Comparison of ENCODE assay signal across 8 mouse cellular contexts in the genomic region with DNA sequence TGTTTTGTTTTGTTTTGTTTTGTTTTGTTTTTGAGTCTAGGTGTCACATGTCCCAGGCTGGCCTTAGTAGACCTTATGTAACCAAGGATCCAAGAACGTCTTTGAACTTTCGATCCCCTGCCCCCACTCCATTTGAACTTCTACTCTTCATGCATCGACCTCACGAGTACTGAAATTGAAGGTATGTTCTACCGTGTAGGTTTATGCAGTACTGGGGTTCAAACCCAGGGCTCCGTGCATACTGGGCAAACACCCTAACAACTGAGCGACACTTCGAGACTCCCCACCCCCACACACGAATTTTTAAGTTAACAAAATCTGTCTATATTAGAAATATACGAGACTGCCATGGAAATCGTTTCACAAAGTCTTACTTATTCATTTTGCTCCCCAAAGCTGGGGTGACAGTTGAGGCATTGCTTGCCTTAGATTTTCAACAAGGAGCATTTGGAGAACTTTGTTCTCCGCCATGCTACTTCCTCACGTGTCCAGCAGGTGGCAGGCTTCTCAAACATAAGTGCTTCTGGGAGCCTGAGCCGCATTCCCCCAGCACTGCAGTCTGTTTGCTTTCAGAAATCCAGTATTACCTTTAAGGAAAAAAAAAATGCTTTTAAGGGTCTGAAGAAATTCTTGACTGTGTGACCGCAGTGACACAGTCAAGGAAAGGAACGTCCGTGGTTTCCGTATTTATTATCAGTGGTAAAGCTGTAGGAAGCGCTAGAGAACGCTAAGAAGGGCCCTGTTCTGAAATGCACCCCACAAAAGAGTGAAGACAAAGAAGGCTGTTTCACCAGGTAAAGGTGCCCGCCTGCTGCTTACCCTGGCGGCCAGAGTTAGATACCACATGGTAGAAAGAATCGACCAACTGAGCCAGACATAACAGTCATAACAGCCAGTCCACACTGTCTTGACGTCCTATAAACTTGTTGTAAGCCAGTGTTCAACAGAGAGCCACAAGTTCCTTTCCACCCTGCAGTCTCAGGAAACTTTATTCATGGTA. TPM values are rescaled to one million over a fixed set of nuclear protein-coding genes. Genes with fewer than 3 reads are reported as not detected.
DNase-seq lines count a peak whose midpoint lies in the region; ATAC-seq and TF ChIP-seq lines count a peak whose summit lies in the region.

No protein-coding gene starts in this region.

- no peak; the same call in 1 of the 2 replicates for ATAC-seq in heart, postnatal 0 days (ENCODE audit: insufficient read depth, low read depth)
- no peak for ATAC-seq in liver, embryonic 14.5 days (ENCODE audit: insufficient read depth)
- peak; percentile 72; the same call in 1 of the 2 replicates for ATAC-seq in neural tube, embryonic 13.5 days (ENCODE audit: low read depth)
- peak; percentile 69; the same call in 1 of the 2 replicates for ATAC-seq in stomach, postnatal 0 days (ENCODE audit: low FRiP score, low TSS enrichment)

- H3K36me3 ChIP-seq in forebrain, embryonic 10.5 days (replicated peaks): no peaks in the 10 kb centered on the region
- no peaks in the 10 kb centered on the region for H3K36me3 ChIP-seq in heart, postnatal 0 days (replicated peaks; ENCODE audit: control insufficient read depth, insufficient read depth, low read length)
- no peaks in the 10 kb centered on the region for H3K36me3 ChIP-seq in liver, embryonic 14.5 days (replicated peaks; ENCODE audit: control insufficient read depth, insufficient read depth, low read depth)
- no peaks in the 10 kb centered on the region for H3K36me3 ChIP-seq in neural tube, embryonic 13.5 days
- H3K36me3 ChIP-seq in stomach, postnatal 0 days (ENCODE audit: control insufficient read depth, insufficient read depth, low read length): no peaks in the 10 kb centered on the region

- H3K4me2 ChIP-seq in heart, postnatal 0 days (ENCODE audit: low read depth, low read length): 0 out of 2 replicates have a peak overlapping the region, but pooled peaks have one; percentile 19
- H3K4me2 ChIP-seq in liver, embryonic 14.5 days (ENCODE audit: low read depth): no peak overlapping the region
- peak overlapping the region; percentile 26; the same call in 1 of the 2 replicates for H3K4me2 ChIP-seq in neural tube, embryonic 13.5 days
- H3K4me2 ChIP-seq in stomach, postnatal 0 days (replicated peaks; ENCODE audit: low read depth): 0 out of 2 replicates have a peak overlapping the region, but pooled peaks have one; percentile 8

- no peak overlapping the region for H3K4me3 ChIP-seq in forebrain, embryonic 10.5 days
- H3K4me3 ChIP-seq in heart, postnatal 0 days (ENCODE audit: low read depth, low read length): no peak overlapping the region
- H3K4me3 ChIP-seq in liver, embryonic 14.5 days (ENCODE audit: insufficient read depth in 1 of 2, low read depth in 2 of 2, low read length in 2 of 2): no peak overlapping the region
- H3K4me3 ChIP-seq in neural tube, embryonic 13.5 days: no peak overlapping the region
- no peak overlapping the region for H3K4me3 ChIP-seq in stomach, postnatal 0 days (ENCODE audit: low read depth, low read length)

- TF ChIP-seq EP300 in heart, postnatal 0 days (IDR thresholded peaks at IDR 0.05; ENCODE audit: low read depth): no peak
- TF ChIP-seq EP300 in liver, embryonic 14.5 days (IDR thresholded peaks at IDR 0.05; ENCODE audit: low read depth): no peak
- TF ChIP-seq EP300 in stomach, postnatal 0 days (optimal IDR thresholded peaks at IDR 0.05): no peak

- no peak overlapping the region for H3K27ac ChIP-seq in forebrain, embryonic 10.5 days
- H3K27ac ChIP-seq in heart, postnatal 0 days (ENCODE audit: low read depth): no peak overlapping the region
- no peak overlapping the region for H3K27ac ChIP-seq in liver, embryonic 14.5 days
- H3K27ac ChIP-seq in neural tube, embryonic 13.5 days (replicated peaks): no peak overlapping the region
- no peak overlapping the region for H3K27ac ChIP-seq in stomach, postnatal 0 days (replicated peaks)

- DNase-seq in CD8-positive naive resting alpha-beta T cell, adult 2 months (ENCODE audit: low read depth in 2 of 2, low spot score in 2 of 2): peak; percentile 63 to 73
- peak; percentile 40 for DNase-seq in brain, embryonic 18.5 days (ENCODE audit: low read depth, low spot score)
- peak; percentile 81 for DNase-seq in forebrain, embryonic 10.5 days (ENCODE audit: extremely low spot score, low spot score)
- DNase-seq in heart, postnatal 0 days (ENCODE audit: low spot score): peak; percentile 70
- peak; percentile 76 to 86 for DNase-seq in kidney, postnatal 25 days
- peak; percentile 33 to 50 (median 45) for DNase-seq in liver, embryonic 14.5 days (ENCODE audit: low read depth in 3 of 3, low spot score in 3 of 3)
- DNase-seq in stomach, postnatal 0 days (ENCODE audit: low spot score): peak; percentile 82

- no peaks in the 10 kb centered on the region for H3K27me3 ChIP-seq in forebrain, embryonic 10.5 days (ENCODE audit: poor library complexity, severe bottlenecking)
- no peaks in the 10 kb centered on the region for H3K27me3 ChIP-seq in heart, postnatal 0 days (ENCODE audit: control insufficient read depth, insufficient read depth, low read length)
- no peaks in the 10 kb centered on the region; the same call in 1 of the 2 replicates for H3K27me3 ChIP-seq in liver, embryonic 14.5 days (ENCODE audit: control insufficient read depth, insufficient read depth, low read length)
- no peaks in the 10 kb centered on the region for H3K27me3 ChIP-seq in neural tube, embryonic 13.5 days
- no peaks in the 10 kb centered on the region for H3K27me3 ChIP-seq in stomach, postnatal 0 days (ENCODE audit: control insufficient read depth, insufficient read depth, low read length)

- no peak overlapping the region for H3K9ac ChIP-seq in heart, postnatal 0 days (replicated peaks; ENCODE audit: low read depth, low read length)
- H3K9ac ChIP-seq in liver, embryonic 14.5 days (replicated peaks): no peak overlapping the region
- H3K9ac ChIP-seq in neural tube, embryonic 13.5 days: no peak overlapping the region
- no peak overlapping the region for H3K9ac ChIP-seq in stomach, postnatal 0 days (ENCODE audit: low read length)

- H3K9me3 ChIP-seq in forebrain, embryonic 10.5 days: peaks cover 1% of the 10 kb centered on the region; the same call in 1 of the 2 replicates
- peaks cover 2% of the 10 kb centered on the region for H3K9me3 ChIP-seq in heart, postnatal 0 days (replicated peaks; ENCODE audit: control insufficient read depth, low read length)
- H3K9me3 ChIP-seq in liver, embryonic 14.5 days (ENCODE audit: control insufficient read depth, low read length): peaks cover under 1% of the 10 kb centered on the region; the same call in 1 of the 2 replicates
- H3K9me3 ChIP-seq in neural tube, embryonic 13.5 days: no peaks in the 10 kb centered on the region
- no peaks in the 10 kb centered on the region for H3K9me3 ChIP-seq in stomach, postnatal 0 days (ENCODE audit: control insufficient read depth, low read length)

- TF ChIP-seq CTCF in heart, postnatal 0 days (IDR thresholded peaks at IDR 0.05; ENCODE audit: low read depth): peak; percentile 86
- TF ChIP-seq CTCF in liver, embryonic 14.5 days (IDR thresholded peaks at IDR 0.05; ENCODE audit: low read depth): peak; percentile 85
- peak; percentile 90 for TF ChIP-seq CTCF in stomach, postnatal 0 days (IDR thresholded peaks at IDR 0.05; ENCODE audit: low read depth)

- WGBS in forebrain, embryonic 10.5 days: 34% methylated on average over 24 of the region's 24 CpGs
- 31% methylated on average over 24 of the region's 24 CpGs for WGBS in heart, postnatal 0 days
- 26% methylated on average over 24 of the region's 24 CpGs for WGBS in liver, embryonic 14.5 days (ENCODE audit: insufficient replicate concordance)
- 36% methylated on average over 24 of the region's 24 CpGs for WGBS in neural tube, embryonic 13.5 days
- WGBS in stomach, postnatal 0 days: 30% methylated on average over 24 of the region's 24 CpGs

- H3K4me1 ChIP-seq in forebrain, embryonic 10.5 days: no peaks in the 10 kb centered on the region
- no peaks in the 10 kb centered on the region for H3K4me1 ChIP-seq in heart, postnatal 0 days (ENCODE audit: control insufficient read depth, insufficient read depth)
- H3K4me1 ChIP-seq in liver, embryonic 14.5 days (replicated peaks; ENCODE audit: control insufficient read depth in 2 of 2, insufficient read depth in 2 of 2, low read length in 1 of 2): no peaks in the 10 kb centered on the region
- H3K4me1 ChIP-seq in neural tube, embryonic 13.5 days (replicated peaks): no peaks in the 10 kb centered on the region
- no peaks in the 10 kb centered on the region for H3K4me1 ChIP-seq in stomach, postnatal 0 days (replicated peaks; ENCODE audit: control insufficient read depth, insufficient read depth)

RNA-seq across cellular contexts. Expression of a gene that starts 15.0 kb away (rescaled TPM):
- polyA plus RNA-seq in forebrain, embryonic 10.5 days (2016; fragmentation: Nextera tagmentation; extraction: Ambion mirVana): 39.5 and 41.0 TPM in 2 replicates
- 14.8 and 17.9 TPM in 2 replicates for total RNA-seq in heart, postnatal 0 days (2014; rRNA removed; ENCODE audit: low replicate concordance)
- 16.6 and 19.0 TPM in 2 replicates for polyA plus RNA-seq in heart, postnatal 0 days (2015; fragmentation: Nextera tagmentation; extraction: Ambion mirVana)
- polyA plus RNA-seq in liver, embryonic 14.5 days (2012; rRNA removed): 7.1 and 13.0 TPM in 2 replicates
- 14.9 and 18.3 TPM in 2 replicates for polyA plus RNA-seq in liver, embryonic 14.5 days (2014; fragmentation: Nextera tagmentation; extraction: Ambion mirVana)
- polyA plus RNA-seq in neural tube, embryonic 13.5 days (2015; fragmentation: Nextera tagmentation; extraction: Ambion mirVana): 37.1 and 39.2 TPM in 2 replicates
- 17.6 and 18.5 TPM in 2 replicates for polyA plus RNA-seq in stomach, postnatal 0 days (2015; fragmentation: Nextera tagmentation; extraction: Ambion mirVana)

RNA-seq across cellular contexts. Expression of a gene that starts 54.6 kb away (rescaled TPM):
- 1.2 and 1.4 TPM in 2 replicates for polyA plus RNA-seq in forebrain, embryonic 10.5 days (2016; fragmentation: Nextera tagmentation; extraction: Ambion mirVana)
- not detected in 2 replicates for total RNA-seq in heart, postnatal 0 days (2014; rRNA removed; ENCODE audit: low replicate concordance)
- not detected in 2 replicates for polyA plus RNA-seq in heart, postnatal 0 days (2015; fragmentation: Nextera tagmentation; extraction: Ambion mirVana)
- polyA plus RNA-seq in liver, embryonic 14.5 days (2012; rRNA removed): 0.04 and 0.05 TPM in 2 replicates
- not detected in 2 replicates for polyA plus RNA-seq in liver, embryonic 14.5 days (2014; fragmentation: Nextera tagmentation; extraction: Ambion mirVana)
- polyA plus RNA-seq in neural tube, embryonic 13.5 days (2015; fragmentation: Nextera tagmentation; extraction: Ambion mirVana): 3.8 and 4.7 TPM in 2 replicates
- 0.05 and 0.08 TPM in 2 replicates for polyA plus RNA-seq in stomach, postnatal 0 days (2015; fragmentation: Nextera tagmentation; extraction: Ambion mirVana)

Comparison
In these comparisons a context has a peak if more than half of its experiments do, and no peak if none do; other contexts are left out.
1. ATAC-seq: peak in neural tube, embryonic 13.5 days (single experiment) and stomach, postnatal 0 days (single experiment); none in heart, postnatal 0 days (single experiment) and liver, embryonic 14.5 days (single experiment).
2. Peak in every context shown above with its lines, with median percentiles within 50 percentile points of each other: DNase-seq and CTCF ChIP-seq.